8 mouse cellular contexts compared by ENCODE assay signal in the genomic region with DNA sequence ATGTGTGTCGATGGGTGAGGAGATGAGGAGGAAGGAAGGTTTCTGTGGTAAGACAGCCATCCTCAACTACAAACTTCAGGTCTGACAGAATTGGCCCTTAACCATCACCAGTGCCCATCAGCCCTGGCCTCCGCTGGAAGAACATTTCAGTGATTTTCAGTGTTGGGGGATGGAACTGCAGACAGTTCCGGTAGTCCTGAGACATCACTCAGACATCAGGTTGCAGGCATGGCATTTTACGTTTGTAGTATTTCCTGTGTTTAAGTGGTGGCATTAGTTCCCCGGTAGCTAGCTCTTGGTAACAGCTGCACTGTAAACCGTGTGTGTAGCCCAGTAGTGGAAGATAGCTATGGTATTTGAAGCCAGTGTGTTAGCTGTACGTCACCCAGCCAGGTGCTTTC. TPM values are rescaled to one million over a fixed set of nuclear protein-coding genes. Genes with fewer than 3 reads are reported as not detected.
DNase-seq lines count a peak whose midpoint lies in the region; ATAC-seq and TF ChIP-seq lines count a peak whose summit lies in the region.

No protein-coding gene starts in this region.

- H3K4me2 ChIP-seq in intestine, embryonic 15.5 days (replicated peaks), result peak overlapping the region; percentile 87
- H3K4me2 ChIP-seq in neural tube, embryonic 14.5 days (ENCODE audit: low read depth, low read length), result peak overlapping the region; percentile 82

- TF ChIP-seq POLR2A in kidney, adult 2 months (IDR thresholded peaks at IDR 0.05; ENCODE audit: low read depth, low read length), result no peak

- H3K27ac ChIP-seq in kidney, adult 2 months (ENCODE audit: insufficient read depth, low read depth, low read length), result no peak overlapping the region
- no peak overlapping the region for H3K27ac ChIP-seq in embryonic facial prominence, embryonic 10.5 days (replicated peaks)
- H3K27ac ChIP-seq in intestine, embryonic 15.5 days, result no peak overlapping the region
- no peak overlapping the region for H3K27ac ChIP-seq in neural tube, embryonic 14.5 days (ENCODE audit: low read depth, low read length)

- DNase-seq in kidney, adult 2 months, result no peak
- DNase-seq in kidney, postnatal 4 days, result no peak
- no peak for DNase-seq in embryonic facial prominence, embryonic 10.5 days (ENCODE audit: low spot score)
- no peak for DNase-seq in Muller cell, postnatal 12 days (ENCODE audit: inconsistent ontology term)
- no peak for DNase-seq in ovary, adult 18-20 months (ENCODE audit: low spot score)
- no peak for DNase-seq in gastrocnemius, adult 18-20 months (ENCODE audit: low spot score)

- peak overlapping the region; percentile 98 for H3K4me3 ChIP-seq in kidney, adult 2 months (ENCODE audit: insufficient read depth, low read depth, low read length)
- H3K4me3 ChIP-seq in embryonic facial prominence, embryonic 10.5 days, result peak overlapping the region; percentile 95
- peak overlapping the region; percentile 99 for H3K4me3 ChIP-seq in intestine, embryonic 15.5 days (replicated peaks)
- H3K4me3 ChIP-seq in neural tube, embryonic 14.5 days (ENCODE audit: low read depth, low read length), result peak overlapping the region; percentile 85

- peak overlapping the region; percentile 97 for H3K9ac ChIP-seq in intestine, embryonic 15.5 days
- peak overlapping the region; percentile 100; the same call in 1 of the 2 replicates for H3K9ac ChIP-seq in neural tube, embryonic 14.5 days (replicated peaks; ENCODE audit: low read depth, low read length)

- no peak for TF ChIP-seq CTCF in kidney, adult 2 months (conservative IDR thresholded peaks at IDR 0.05; ENCODE audit: insufficient read depth, insufficient read length, low read depth, low read length)

- no peaks in the 10 kb centered on the region for H3K27me3 ChIP-seq in kidney, adult 2 months (replicated peaks; ENCODE audit: control insufficient read depth, insufficient read depth, low read length)
- peaks cover 8% of the 10 kb centered on the region; the same call in 1 of the 2 replicates for H3K27me3 ChIP-seq in embryonic facial prominence, embryonic 10.5 days (replicated peaks; ENCODE audit: low read depth, poor library complexity, severe bottlenecking)
- no peaks in the 10 kb centered on the region for H3K27me3 ChIP-seq in intestine, embryonic 15.5 days (replicated peaks)
- no peaks in the 10 kb centered on the region for H3K27me3 ChIP-seq in neural tube, embryonic 14.5 days (ENCODE audit: control insufficient read depth, insufficient read depth, low read length)

- whole genome bisulfite sequencing in kidney, adult 2 months, result 33% methylated on average over 7 of the region's 7 CpGs
- 65% methylated on average over 7 of the region's 7 CpGs for WGBS in embryonic facial prominence, embryonic 10.5 days
- 16% methylated on average over 7 of the region's 7 CpGs for WGBS in intestine, embryonic 15.5 days
- 59% methylated on average over 7 of the region's 7 CpGs for WGBS in neural tube, embryonic 14.5 days

- no peaks in the 10 kb centered on the region for H3K36me3 ChIP-seq in kidney, adult 2 months (ENCODE audit: control insufficient read depth, insufficient read depth, low read length)
- peaks cover 54% of the 10 kb centered on the region for H3K36me3 ChIP-seq in embryonic facial prominence, embryonic 10.5 days (replicated peaks)
- H3K36me3 ChIP-seq in intestine, embryonic 15.5 days, result peaks cover 8% of the 10 kb centered on the region; the same call in 1 of the 2 replicates
- no peaks in the 10 kb centered on the region; the same call in 1 of the 2 replicates for H3K36me3 ChIP-seq in neural tube, embryonic 14.5 days (ENCODE audit: control insufficient read depth, insufficient read depth, low read length)

- ATAC-seq in intestine, embryonic 15.5 days, result no peak
- ATAC-seq in neural tube, embryonic 14.5 days (ENCODE audit: low read depth), result no peak

- H3K9me3 ChIP-seq in embryonic facial prominence, embryonic 10.5 days, result no peaks in the 10 kb centered on the region
- no peaks in the 10 kb centered on the region for H3K9me3 ChIP-seq in intestine, embryonic 15.5 days
- no peaks in the 10 kb centered on the region for H3K9me3 ChIP-seq in neural tube, embryonic 14.5 days (ENCODE audit: control insufficient read depth, low read length)

- H3K4me1 ChIP-seq in kidney, adult 2 months (ENCODE audit: control insufficient read depth, insufficient read depth, low read length), result peaks cover 15% of the 10 kb centered on the region
- H3K4me1 ChIP-seq in embryonic facial prominence, embryonic 10.5 days, result peaks cover 57% of the 10 kb centered on the region
- H3K4me1 ChIP-seq in intestine, embryonic 15.5 days (replicated peaks), result peaks cover 52% of the 10 kb centered on the region
- H3K4me1 ChIP-seq in neural tube, embryonic 14.5 days (ENCODE audit: control insufficient read depth, insufficient read depth, low read length), result peaks cover 36% of the 10 kb centered on the region

RNA-seq across cellular contexts. Expression of gene Plcg1, which starts 2.0 kb away (rescaled TPM):
- 33.1 and 38.2 TPM in 2 replicates for polyA plus RNA-seq in kidney, adult 2 months (2012; rRNA removed)
- polyA plus RNA-seq in embryonic facial prominence, embryonic 10.5 days (2016; fragmentation: Nextera tagmentation; extraction: Ambion mirVana), result 80.9 and 81.8 TPM in 2 replicates
- 29.6 and 29.7 TPM in 2 replicates for polyA plus RNA-seq in intestine, embryonic 15.5 days (2015; fragmentation: Nextera tagmentation; extraction: Ambion mirVana)
- polyA plus RNA-seq in neural tube, embryonic 14.5 days (2014; fragmentation: Nextera tagmentation; extraction: Ambion mirVana), result 50.6 and 74.0 TPM in 2 replicates
- total RNA-seq in gastrocnemius, adult 18-20 months (2021), result 10 to 100 TPM; 17.3 to 18.0 TPM
